Mouse (Mus musculus) naive thymus-derived CD4-positive, alpha-beta T cell, adult 2 months (primary cell): ENCODE data around the gene Auh.

Experiments used
- DNase-seq: peaks from one replicate; pipeline ENCODE4 v3.0.0-alpha.2; 2011; ENCODE audit warnings: low read depth

Auh gene

DNA sequence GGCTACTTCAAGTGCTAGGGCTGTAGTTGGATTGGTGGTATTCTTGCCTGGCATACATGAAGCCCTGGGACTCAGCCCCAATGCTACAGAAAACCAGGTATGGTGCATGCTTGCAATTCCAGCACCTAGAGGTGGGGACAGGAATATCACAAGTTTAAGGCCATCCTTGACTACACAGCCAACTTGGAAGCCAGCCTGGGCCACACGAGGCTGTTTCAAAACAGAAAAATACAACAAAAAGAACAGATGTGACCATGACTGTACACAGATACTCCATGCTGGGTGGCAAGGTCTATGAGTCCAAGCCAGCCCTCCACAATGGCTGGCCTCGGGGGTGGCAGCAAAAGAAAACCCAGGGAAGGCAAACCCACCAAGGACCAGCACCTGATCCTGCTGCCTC is 95.7 kb downstream of the Auh start:
- DNase-seq = no peak

DNA sequence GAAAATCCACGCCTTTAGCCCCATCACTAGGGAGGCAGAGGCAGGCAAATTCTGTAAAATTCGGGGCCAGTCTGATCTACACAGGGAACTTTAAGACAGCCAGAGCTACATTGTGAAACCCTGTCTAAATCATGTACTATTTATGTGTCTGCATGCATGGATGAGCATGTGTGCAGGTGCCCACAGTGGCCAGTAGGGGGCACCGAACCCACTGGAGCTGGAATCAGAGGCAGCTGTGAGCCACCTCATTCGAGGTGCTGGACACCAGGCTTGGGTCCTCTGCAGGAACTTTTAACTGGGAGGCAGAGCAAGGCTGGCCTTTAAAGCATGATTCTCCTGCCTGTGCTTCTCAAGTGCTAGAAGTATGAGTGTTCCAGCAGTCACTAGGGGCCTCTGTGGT is 96.3 kb downstream of the Auh start:
- DNase-seq = peak; percentile 41

DNA sequence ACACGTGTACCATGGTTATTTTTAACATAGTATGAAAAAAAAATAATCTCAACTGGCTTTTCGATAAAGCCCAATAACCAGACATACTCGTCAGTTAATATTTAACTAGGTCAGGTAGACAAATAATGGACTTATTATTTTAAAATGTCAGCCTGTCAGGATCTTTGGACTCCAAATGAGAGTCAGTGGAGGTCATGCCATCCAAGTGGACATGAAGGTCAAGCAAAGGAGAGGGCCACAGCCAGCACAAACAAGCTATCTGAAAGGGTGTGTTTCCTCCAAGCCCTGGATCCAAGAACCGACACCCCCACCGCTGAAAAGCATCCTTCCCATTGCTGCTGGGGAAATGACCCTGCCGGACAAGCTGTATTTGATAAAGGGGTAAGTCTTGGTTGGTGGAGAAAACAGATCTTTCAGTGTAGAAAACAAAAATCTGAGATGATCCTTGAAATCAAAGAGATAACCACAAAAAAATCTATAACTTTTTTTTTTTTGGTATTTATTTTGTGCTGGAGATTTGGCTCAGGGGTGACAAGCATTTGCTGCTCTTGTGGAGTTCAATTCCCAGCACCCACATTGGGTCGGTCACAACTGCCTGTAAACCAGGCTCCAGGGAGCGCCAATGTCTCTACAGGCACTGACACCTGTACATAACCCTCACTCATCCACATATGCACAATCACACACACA is 96.9 kb downstream of the Auh start:
- DNase-seq = no peak

GRCm38 (mm10) chr13:52831037-52831757 is 98.3 kb downstream of the Auh start:
- no peak for DNase-seq

- DNase-seq = peak; percentile 43
Measured at GRCm38 (mm10) chr13:52828946-52829523, 100.4 kb downstream of the Auh start.

DNA sequence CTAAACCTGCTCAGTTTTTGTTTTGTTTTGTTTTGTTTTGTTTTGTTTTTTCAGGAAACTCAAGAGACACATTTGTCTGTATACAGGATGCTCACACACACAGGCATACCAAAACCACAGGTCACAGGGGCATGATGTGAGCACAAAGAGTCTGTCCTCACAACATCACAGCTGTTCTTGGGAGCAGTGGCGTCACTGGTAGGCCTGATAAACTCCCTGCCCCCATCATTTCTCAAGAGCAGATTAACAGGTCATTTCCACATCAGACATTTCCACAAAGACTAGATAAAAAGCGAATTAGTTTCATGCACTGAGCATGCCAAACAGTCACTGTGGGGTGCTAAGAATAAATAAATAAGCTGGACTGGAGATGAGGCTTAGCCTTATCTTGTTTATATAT is 101.3 kb downstream of the Auh start:
- no peak for DNase-seq

- DNase-seq = no peak
Measured at GRCm38 (mm10) chr13:52826666-52827065, 102.8 kb downstream of the Auh start.

- no peak for DNase-seq
Measured at GRCm38 (mm10) chr13:52824754-52825153, 104.7 kb downstream of the Auh start.

DNA sequence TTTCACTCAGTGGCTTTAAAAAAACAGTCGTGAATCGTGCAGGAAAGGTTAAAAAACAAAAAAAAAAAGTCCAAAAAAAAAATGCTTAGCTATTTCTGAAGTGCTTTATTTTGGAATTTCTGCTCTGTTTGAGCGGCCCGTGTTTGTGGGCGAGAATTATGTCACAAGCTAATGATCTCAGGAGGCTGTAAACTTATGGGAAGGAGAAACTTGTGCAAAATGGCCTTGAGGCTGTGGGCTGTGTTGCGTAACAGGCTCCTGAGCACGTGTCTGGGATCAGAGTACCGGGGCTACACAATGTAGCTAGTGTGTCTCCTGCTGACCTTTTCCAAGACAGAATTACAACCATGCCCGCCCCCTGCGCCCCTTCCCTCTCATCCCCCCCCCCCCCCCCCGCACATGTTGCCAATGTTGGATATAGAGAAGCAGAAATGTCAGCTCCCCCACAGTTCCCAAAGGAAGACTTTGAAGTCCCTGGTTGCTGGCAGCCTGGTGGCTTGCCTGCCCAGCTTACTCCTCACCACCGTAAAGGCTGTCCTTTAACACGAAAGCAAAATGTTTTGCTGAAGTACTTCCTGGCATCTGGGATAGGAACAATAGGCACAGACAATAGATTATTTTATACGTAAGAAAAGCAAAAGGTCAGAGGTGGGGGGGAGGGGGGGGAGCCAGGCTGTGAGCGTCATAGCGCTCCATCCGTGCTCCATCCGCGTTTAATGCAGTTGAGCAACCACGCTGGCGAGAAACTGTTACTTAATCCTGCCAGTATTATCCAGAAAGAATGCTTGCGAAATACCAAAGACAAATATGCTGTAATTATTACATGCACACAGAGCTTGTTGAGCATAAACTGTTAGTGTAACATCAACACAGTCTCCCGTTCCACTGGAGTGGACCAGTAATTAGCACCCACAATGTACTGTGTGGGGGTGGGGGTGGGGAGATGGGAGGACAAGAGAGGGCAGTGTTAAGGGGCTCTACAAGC is 107.0 kb downstream of the Auh start:
- DNase-seq = no peak

- no peak for DNase-seq
Measured at GRCm38 (mm10) chr13:52821571-52821970, 107.9 kb downstream of the Auh start.

DNA sequence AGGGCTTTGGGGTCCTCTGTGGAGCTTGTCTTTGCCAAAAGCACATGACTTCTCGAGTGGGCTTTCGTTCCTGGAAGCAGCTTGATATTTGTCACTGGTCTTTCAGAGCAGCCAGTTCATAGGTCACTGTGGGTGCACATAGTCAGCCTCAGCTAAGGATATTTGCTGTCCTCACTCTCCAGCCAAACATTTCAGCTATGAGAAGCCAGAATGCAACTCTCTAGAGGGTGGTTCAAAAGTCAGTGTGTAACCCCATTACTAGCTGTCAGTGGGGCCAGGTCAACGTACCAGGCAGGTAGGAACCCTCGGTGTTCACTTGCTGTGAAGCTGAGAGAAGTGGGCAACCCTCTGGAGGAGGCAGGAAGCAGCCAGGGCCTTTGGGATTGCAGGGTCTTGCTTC is 109.6 kb downstream of the Auh start:
- DNase-seq = no peak

- DNase-seq = no peak
Measured at GRCm38 (mm10) chr13:52818760-52819159, 110.7 kb downstream of the Auh start.

DNA sequence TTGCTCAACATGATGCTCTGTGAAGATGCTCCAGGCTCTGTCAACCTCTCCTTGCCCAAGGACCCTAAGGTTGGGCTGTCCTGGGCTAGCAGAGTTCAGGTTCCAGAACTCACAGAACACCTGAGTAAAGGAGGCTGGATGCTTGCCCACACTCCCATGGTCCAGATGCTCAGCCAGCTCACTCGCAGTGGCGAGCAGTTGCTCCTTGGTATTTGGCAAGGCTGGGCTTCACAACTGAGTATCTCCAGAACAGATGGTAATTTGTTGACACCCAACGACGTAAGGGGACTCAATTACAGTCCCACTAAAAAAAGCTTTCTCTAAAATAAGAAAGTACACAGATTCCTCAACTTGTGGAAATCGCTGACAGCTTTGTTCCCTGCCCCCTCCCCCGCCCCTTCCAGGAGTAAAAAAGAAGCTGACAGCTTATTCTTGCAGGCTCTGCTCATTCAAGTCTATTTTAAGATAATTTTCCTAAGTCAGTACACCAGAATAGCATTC is 111.4 kb downstream of the Auh start:
- no peak for DNase-seq

GRCm38 (mm10) chr13:52813750-52814149 is 115.7 kb downstream of the Auh start:
- no peak for DNase-seq

- DNase-seq = no peak
Measured at GRCm38 (mm10) chr13:52812549-52813515, 116.6 kb downstream of the Auh start.

DNA sequence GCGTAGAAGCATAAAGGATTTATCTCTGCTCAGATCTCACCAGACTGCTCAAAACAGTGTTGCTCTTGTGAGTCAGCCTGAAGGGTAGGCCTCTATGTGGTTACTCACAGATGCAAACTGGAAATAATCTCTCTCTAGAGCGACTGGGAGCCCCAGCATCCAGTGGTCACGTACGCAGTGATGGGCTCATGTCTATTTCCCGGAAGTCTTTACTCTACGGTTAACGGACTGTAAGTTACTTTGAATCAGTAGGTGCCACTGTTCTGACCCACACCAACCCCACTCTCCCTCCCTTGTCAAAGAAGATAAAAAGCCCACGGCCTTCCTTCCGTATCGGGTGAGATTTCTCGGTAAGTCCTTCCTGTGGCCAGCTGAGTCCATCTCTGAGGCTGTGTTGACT is 121.8 kb downstream of the Auh start:
- peak; percentile 55 for DNase-seq

- DNase-seq = no peak
Measured at GRCm38 (mm10) chr13:52806029-52806428, 123.5 kb downstream of the Auh start.

DNA sequence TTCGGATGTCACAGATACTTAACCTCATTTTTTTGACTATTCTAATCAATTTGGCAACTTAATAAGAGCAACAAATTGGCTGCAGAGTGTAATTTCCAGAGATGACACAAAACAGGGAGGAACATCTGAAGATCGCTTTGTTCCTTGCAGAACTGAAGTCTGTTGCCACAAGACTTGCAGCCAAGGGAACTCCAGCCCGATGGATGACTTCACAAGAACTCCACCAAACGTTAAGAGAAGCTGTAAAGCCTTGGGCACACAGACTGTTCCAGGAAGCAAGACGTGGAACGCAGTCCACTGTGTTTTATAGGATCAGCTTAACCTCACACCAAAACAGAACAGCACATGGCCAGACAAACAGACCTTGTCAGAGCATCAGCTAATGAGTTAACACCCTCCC is 123.9 kb downstream of the Auh start:
- DNase-seq = no peak

- DNase-seq = no peak
Measured at GRCm38 (mm10) chr13:52802482-52802881, 127.0 kb downstream of the Auh start.

- DNase-seq = peak; percentile 71
Measured at GRCm38 (mm10) chr13:52800687-52801341, 128.7 kb downstream of the Auh start.
